Mouse (Mus musculus): ENCODE data around the gene Neu3.
A peak's percentile ranks its signal among the peaks of the same experiment; 100 is the strongest.

Neu3 gene

DNA sequence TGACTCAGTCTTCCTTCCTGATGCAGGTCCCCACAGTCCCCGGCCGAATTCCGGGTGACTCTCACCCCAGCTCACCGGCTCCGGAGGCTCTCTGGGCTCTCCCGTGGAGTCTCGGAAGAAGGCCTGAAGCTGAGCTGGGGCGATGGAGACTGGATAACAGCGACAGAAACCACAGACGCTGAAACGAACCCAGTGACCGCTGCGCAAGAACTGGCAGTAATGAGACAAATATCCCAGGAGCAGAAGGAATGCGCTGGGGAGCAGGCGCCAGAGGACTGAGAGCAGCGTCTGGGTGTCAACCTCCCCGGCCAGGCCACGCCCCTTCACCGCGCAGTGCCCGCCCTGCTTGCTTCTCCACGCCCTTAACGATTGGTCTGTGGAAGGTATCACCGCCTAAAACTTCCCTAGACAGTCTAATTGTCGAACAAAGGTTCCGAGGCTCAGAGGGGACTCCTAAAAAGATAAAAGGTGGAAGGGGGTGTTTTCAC lies at the start of gene Neu3:
Neu3 (minus strand) TSS at position 335 of the 488 bp plus-strand sequence.
- DNase-seq (ENCODE audit: low spot score in 2 of 2): peak; percentile 72 to 87

DNA sequence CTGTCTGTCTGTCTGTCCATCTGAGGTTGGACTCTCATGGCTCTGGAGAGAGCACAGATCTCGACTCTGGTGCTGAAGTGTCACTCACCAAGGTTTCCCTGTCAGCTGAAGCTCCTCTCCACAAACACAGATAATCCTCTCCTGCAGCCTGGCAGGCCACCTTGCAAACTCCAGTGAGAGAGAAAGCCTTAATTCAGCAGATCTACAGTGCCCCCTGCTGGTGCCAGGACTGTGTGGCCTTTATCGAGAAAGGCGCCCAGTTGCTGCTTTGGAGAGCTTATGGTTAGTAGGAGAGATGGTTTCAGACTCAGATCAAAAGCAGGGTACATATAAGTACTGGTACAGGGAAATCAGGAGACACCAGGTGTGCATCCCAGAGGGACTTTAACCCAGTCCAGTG lies 48.1 kb upstream of the Neu3 start:
- peak; percentile 77 to 80 for DNase-seq (ENCODE audit: low spot score in 2 of 2)

DNA sequence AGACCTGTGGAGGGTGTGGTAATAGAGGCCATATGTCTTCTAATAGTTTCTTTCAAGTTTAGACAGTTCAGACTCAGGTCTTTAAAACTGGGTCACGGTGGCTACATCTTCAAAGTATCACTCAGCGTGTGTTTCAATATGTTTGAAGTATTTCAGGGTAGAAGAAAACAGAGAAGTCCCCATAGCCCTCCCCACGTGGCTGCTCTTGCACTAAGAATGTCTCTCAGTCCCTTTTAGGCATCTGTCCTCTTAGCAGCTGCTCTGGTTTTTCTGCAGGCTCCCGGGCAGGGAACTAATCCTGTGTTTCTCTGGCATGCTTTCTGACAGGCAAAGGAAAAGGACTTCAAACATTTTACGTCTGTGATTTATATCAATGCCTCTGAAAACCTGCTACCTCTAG lies 47.7 kb upstream of the Neu3 start:
- DNase-seq (ENCODE audit: low spot score in 2 of 2): no peak

DNA sequence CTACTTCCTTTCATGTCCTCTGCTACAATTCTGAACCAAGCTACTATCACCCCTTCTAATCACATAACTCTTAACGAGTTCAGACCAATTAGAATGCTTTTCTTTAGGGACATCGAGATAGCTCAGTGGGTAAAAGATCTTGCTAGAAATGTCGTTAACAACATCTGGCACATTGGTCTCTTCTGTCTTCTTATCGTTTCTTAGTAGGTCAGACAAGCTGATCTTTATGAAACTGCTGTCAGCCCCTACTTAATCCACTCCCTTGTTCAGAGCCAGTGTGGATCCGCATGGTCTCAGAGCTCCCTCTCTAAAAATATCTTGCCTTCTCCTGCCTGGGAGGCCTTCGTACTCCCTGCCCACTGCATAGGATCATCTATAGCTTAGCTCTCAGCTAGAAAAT lies 45.7 kb upstream of the Neu3 start:
- no peak for DNase-seq (ENCODE audit: low spot score in 2 of 2)

DNA sequence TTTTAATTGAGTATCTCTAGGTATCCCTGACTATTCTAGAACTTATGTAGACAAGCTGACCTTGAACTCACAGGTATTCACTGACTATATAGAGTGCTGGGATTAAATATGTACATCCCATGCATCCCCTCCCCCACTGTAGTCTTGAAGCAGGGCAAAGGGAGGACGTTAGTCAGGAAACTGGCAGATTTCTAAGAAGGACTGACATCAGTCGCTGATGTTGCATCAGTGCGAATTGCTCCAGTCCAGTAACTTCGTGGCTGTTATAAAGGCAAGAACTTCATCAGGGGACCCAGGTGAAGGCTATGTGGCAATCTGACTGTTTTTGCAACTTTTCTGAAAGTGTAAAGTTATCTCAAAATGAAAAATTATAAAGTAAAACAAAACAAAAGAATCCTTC lies 41.1 kb upstream of the Neu3 start:
- no peak for DNase-seq (ENCODE audit: low spot score in 2 of 2)

DNA sequence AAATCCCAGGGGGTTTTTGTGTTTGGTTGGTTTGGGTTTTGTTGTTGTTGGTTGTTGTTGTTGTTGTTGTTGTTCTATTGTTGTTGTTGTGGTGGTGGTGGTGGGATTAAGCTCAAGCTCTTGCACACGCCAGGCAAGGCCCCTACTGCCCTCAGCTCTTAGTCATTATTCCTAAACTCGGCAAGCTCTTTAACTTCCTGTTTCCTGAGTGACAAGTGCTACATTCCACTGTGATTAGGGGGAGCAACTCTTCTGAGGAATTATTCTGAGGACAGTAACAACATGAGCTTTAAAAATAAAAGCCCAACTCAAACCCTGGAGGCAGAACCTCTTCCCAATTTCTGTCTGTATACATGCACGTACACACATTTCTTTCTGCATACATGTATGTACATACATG lies 37.0 kb upstream of the Neu3 start:
- DNase-seq (ENCODE audit: low spot score in 2 of 2): no peak

DNA sequence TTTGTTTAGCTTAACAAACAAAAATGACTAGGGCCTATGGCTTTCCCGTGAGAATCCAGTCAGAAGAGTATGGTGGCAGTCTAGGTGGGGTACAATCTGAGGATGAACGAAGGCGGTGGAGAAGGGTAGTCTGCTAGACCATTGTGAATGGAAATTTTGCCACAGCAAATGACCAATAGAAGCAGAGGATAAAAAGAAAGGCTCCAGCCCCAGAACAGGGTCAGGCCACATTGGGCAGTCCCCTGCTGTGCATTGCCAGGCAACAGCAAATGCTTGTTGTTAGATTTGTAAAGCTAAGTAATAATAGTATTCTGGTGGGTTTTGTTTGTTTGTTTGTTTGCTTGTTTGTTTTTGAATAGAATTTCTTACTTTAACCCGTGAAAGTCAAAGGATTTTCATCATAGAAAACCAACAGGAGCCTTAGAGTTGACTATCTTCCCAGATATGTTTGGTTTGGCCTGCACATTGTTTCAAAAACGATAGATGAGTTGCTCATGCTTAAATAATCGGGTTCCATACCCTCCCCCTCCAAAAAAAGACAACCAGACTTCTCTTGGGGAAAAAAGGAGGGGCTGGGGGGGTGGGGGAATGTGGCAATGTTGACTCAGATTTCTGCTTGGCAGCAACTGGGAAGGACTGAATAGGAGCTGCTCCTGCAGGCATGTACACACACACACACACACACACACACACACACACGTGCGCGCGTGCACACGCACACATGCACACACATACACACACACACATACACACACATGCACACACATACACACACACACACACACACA lies 36.2 kb upstream of the Neu3 start:
- no peak for DNase-seq (ENCODE audit: low spot score in 2 of 2)

DNA sequence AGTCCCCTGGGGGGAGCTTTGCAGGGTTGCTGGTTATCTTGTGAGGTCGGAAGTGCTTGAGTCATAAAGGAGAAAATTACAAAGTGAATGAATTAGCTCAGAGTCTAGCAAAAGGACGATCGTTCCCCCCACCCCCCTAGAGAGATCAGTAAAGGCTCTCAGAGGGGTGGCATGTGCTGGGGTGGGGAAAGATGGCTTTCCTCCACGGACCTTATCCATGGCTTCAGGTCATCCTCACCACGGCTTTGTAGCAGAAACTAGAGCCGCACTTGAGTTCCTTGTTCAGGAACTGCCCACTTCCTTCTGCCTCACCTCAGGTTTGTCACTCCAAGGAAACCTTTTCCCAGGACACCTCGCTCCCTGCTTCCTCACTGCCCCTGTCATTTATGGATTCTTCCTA lies 35.1 kb upstream of the Neu3 start, which contains the start of gene Spcs2:
Spcs2 (minus strand) TSS at position 101 of the 400 bp plus-strand sequence.
- DNase-seq (ENCODE audit: low spot score in 2 of 2): no peak

DNA sequence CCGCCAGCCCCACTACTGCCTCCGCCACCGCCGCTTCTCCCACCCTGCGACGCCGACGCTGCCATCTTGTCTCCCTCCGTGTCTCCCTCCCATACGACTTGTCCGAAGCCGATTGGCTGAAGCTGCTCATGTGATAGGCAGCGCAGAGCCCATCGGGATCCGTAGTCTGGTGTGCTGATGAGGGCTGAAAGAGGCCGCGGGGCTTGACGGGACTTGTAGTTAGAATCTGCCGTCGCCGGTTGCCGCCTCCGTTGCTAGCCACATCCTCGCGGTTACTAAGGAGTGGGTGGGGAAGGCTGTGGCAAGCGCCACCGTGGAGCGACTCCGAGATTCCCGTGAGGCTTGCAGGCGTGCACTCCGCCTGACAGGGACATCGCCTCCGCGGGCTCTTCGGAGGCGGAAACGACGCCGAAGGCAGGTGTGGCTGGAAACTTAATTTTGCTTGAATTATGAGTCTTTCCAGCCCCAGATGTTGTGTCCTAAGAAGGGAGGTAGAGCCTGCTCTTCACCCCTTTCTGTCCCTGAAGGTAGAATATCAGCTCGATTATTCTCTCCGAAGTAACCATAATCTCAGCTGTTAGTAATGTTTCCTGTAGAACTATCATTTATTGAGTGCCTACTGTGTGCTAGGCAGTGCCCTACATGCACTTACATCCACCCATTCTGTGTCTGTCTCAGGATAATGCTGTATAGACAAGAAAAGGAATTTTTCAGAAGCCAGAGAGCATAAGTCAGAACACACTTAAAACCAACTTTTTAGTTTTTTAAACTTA lies 30.8 kb upstream of the Neu3 start, which contains the start of gene Xrra1:
Xrra1 (plus strand) TSS at position 304 of the 773 bp plus-strand sequence.
- DNase-seq (ENCODE audit: low spot score in 2 of 2): peak; percentile 89 to 93

DNA sequence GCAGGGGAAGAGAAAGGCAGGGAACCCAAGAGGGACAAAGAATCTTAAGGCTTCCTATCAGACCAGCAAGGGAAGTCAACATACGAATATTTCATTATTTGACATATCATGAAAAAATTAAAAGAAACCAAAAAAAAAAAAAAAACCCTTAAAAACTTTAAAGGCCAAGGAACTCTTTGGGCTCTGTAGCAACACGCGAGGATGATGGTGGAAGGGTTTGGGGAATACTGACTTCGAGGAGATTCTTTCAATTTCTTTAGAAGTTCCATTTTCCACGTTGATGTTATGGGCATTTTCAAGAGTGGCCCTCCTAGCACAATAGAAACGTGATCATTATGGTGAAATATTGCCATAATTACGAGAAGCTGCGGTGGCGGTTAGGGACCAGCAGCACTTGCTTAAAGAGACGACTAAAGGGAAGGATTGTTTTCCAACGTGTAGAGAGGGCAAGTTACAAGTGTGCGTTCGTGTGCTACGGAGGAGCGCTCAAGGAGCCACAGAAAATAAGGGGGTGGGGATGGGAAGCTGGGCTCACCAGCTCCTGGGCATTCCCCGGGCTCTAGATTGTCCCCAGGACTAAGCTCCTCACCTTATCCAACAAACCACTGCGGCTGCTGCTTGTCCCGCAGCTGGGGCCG lies 30.1 kb upstream of the Neu3 start:
- no peak for DNase-seq (ENCODE audit: low spot score in 2 of 2)

DNA sequence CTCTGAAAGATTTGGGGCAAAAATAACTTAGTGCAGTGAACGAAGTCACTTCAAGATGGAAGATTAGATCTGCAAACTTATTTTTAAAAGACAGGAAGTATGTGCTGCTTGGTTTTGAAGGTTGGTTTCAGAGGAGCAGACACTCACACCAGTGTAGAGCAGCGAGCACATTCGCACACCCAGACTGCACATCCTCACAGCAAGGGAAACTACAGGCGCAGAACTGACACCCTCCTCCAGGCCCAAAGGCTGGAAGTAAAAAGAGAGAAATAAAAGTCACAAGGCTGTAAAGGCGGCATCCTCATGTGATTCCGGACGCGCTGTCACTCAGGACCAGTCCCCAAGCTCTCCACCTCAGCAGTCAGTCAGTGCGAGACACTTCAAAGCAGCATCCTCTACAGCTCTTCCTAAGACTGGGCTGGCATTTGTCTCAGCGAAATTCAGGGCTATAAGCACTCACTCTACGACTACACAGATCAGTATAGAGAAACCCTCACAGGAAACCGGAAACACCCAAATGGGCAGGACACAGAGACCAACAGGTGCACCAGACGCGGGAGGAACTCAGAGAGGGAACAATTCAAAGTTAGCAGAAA lies 28.1 kb upstream of the Neu3 start:
- no peak for DNase-seq (ENCODE audit: low spot score in 2 of 2)

DNA sequence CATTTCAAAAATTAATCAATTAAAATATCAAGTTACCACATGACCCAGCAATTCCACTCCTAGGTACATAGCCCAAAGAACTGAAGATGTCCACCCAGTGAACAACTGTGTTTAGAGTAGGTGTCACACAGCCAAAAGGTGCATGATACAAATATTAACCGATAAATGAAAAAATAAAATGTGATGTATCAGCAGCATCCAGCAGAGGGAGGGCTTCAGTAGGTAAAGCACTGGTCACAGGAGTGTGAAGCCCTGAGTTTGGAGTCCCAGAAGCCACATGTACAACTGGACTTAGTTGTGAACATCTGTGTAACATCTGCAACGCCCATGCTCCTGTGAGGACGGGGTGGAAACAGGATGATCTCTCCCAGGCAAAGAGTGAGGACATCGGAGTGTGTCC lies 26.1 kb upstream of the Neu3 start:
- no peak for DNase-seq (ENCODE audit: low spot score in 2 of 2)

DNA sequence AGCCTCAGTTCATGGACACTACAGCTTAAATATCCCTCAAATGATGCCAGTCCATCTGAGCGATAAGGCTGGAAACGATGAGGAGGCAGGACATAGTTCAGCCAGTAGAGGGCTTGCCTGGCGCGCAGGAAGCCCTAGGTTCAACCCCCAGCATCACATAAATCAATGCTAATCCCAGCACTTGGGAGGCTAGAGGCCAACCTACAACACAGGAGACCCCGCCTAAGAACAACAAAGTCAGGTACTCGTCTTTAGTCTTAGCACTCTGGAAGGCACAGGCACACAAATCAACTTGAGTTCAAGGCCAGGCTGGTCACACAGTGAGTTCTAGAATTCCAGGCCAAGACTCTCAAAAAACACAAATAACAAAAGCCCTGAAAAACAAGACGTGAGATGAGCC lies 25.1 kb upstream of the Neu3 start:
- no peak for DNase-seq (ENCODE audit: low spot score in 2 of 2)

DNA sequence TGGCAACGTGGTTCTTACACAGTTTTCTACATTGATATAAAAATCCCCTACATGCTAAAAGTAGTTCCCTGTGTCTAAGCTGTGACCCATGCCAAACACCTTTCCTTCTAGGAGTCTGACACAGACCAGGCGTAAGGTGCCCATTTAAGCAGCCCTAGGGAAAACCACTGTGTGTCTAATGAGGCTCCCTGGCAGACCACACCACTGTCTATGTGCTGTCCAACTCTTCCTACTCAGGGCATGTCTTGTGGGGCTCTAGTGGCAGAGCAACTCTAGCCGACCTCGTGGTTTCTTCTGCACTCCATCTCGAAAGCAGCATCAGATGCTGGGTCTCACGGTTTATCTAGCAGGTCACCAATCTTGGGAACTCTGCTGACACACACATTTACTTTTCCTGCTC lies 23.4 kb upstream of the Neu3 start:
- DNase-seq (ENCODE audit: low spot score in 2 of 2): no peak

DNA sequence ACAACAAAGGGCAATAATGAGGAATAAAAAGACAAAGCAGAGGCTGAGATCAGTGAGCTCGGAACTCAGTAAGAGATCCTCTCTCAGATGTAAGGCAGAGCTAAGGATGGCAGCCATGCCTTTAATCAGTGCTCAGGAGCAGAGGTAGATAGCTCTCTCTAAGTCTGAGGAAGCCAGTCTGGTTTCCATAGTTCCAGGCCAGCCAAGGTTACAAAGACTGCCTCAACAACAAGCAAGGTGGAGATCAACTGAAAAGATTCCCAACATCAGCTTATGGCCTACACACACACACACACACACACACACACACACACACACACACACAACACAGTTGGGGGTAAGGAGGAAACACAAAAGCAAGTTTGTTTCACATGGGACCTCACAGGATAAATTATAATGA lies 22.9 kb upstream of the Neu3 start:
- no peak for DNase-seq (ENCODE audit: low spot score in 2 of 2)

DNA sequence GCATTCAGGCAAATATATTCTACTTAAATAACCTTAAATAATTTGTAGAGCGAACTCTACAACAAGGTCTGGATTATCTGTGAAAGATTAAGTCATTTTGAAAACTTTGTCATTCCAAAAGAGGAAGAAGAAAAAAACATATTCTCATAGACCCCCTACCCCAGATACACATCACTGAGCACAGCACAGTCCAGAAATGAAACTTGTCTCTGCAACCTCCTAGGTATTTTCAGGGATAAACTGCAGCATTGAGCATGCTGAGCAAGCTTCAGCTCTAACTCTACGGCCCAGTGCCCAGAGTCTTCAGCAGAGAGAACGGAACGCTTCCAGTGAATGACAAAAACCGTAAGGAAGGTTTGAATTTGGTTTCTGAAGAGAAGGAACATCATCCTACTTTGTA lies 22.3 kb upstream of the Neu3 start:
- no peak for DNase-seq (ENCODE audit: low spot score in 2 of 2)

DNA sequence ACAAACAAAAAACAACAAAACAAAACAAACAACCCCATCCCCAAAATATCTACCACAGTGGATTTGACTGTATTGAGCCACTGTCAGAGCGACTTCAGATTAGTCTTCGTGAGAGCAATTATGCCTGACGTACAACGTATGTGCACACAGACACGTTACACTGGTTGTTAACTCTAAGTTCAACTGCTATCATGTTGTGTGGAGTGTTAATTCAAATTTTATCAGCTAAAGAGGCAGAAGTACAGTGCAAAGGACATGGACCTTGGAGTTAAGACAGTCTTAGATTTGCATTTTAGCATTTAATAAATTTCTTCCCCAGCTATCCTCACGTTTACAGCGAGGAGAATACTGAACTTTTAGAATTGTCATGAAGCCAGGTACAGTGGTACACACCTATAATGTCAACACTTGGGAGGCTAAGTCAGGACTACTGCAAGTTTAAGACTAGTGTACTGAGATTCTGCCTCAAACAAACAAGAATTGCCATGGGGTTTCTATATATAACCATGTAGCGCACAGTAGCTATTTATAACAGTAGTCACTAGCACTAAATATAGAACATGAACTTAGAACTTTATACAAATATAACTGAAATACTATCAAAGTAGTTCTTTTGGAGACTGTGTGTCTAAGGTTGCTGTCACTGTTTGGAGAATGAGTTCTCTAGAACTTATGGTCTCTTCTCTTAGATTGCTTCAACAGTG lies 17.5 kb upstream of the Neu3 start:
- DNase-seq (ENCODE audit: low spot score in 2 of 2): no peak

DNA sequence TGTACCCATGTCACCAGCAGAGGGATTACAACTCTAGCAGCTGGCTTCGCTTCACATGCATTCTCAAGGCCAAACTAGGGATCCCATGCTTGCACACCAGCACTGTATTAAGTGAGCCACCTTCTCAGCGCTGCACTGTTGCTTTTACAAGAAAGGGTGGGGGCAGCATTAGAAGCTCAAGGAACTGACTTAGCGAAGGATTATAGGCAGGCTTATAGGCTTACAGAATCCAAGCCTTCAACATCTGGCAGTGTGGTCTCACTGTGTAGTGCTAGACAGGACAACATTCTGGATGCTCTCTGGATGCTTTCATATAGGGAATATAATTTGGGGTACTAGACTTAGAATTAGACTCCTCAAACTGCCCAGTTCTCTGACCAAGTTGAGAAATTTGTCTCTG lies 10.0 kb upstream of the Neu3 start:
- no peak for DNase-seq (ENCODE audit: low spot score in 2 of 2)

DNA sequence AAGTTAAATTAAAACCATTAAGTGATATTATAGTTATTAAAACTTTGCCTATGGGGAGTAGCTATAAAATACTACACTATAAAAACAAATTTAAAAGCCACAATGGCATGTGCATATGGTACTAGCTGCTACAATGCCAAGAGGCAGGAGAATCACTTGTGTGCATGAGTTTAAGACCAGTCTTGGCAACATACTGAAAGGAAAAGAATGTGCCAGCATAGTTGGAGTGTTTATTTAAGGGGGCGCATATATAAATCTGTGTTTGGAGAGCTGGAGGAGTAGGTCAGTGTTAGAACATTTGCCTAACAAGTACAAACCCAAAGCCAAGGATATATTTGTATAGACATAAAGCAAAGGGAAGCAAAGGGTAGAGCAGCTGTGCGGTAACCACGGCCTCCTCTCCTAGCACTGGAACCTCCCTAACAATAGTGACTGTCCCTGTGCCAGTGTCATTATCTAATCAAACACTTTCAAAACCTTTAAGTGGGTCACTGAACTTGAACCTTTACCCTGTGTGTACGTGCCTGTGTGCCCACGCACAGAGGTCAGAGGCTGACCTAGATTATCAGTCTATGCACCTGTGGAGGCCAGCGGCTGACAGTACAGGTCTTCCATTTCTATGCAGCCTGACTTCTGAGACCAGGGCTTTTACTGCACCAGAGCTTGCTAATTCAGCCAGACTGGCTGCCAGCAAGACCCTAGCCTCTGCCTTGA lies 9.3 kb upstream of the Neu3 start:
- DNase-seq (ENCODE audit: low spot score in 2 of 2): no peak

DNA sequence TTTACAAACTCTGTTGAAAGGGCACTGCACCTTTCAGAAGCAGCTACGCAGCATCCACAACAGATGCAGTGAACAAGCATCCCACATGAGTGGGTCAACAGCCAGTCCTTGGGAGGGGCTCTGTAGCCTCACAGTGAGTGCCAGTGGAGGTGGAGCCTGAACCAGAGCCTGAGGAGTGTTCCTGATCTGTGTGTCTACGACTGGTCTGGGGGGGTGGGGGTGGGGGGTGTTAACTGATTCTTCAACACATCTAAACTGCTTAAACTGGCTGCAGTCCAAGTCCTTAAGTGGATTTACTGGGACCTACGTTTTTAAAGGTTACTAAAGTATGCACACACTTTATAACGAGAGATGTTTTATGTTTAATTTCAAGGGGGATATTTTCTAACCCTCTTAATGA lies 8.6 kb upstream of the Neu3 start:
- DNase-seq (ENCODE audit: low spot score in 2 of 2): no peak

Measured in cerebellum, postnatal 4 days (tissue).